Mouse (Mus musculus) heart, adult 8-10 months (tissue): ENCODE measurements around the gene Ttc19. TPM values are rescaled to one million over a fixed set of nuclear protein-coding genes. Genes with fewer than 3 reads are reported as not detected.
A peak's percentile ranks its signal among the peaks of the same experiment; 100 is the strongest.

Experiments used
- DNase-seq: peaks from one replicate; pipeline ENCODE4 v3.0.0; 2022; ENCODE audit warnings: low spot score
- total RNA-seq, 4 experiments: library from RNA; stranded (reverse); gene quantifications; 2 replicates each; pipeline ENCODE4 v1.2.4; 2022

The Ttc19 gene
- total RNA-seq: 10 to 100 TPM; 40.0 to 43.4 (median 42.4) TPM

DNA sequence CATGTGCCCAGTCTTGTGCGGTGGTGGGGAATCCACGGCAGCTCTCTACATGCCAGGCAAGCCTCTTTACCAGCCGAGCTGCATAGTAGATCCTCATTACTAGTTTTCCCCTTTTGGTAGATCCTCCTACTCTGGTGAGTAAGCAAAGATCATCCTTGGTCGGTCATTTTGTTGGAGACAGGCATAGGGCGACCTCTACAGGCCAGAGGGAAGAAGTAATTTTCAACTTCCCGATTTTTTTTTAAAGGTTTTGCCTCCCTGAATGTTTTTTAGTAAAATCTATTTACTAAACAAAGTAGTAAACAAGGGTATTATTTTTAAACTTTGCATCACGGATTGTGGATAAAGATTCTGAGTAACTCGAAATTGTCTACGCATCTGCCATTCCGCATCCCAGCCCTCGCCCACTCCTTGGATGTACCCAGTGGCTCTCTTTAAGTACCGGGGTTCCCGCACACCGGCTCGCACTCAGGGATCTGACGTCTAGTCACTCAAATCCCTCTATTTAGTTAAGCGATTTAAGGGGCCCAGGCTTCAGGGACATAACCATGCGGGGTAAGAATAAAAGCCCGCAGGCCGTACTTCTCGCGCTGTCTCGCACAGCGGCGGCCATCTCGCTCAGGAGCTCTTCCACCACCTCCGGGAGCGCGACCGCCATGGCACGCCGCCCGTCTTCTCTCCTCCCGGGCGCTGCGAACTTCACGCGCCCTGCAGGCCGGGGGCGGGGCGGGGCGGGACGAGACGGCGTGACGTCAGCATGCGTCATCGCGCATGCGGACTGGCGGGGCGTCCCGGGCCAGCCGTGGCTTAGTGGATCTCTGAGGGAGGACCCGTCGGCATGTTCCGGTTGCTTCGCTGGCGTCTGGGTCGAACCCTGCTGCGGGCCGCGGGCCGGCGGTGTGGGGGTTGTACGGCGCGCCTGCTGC lies at the start of gene Ttc19, which contains the start of gene Zswim7:
TSS of gene Ttc19 (plus strand) at position 799 of the 926 bp plus-strand sequence.
TSS of gene Zswim7 (minus strand) at position 701 of the 926 bp plus-strand sequence.
- peak; percentile 86 for DNase-seq

DNA sequence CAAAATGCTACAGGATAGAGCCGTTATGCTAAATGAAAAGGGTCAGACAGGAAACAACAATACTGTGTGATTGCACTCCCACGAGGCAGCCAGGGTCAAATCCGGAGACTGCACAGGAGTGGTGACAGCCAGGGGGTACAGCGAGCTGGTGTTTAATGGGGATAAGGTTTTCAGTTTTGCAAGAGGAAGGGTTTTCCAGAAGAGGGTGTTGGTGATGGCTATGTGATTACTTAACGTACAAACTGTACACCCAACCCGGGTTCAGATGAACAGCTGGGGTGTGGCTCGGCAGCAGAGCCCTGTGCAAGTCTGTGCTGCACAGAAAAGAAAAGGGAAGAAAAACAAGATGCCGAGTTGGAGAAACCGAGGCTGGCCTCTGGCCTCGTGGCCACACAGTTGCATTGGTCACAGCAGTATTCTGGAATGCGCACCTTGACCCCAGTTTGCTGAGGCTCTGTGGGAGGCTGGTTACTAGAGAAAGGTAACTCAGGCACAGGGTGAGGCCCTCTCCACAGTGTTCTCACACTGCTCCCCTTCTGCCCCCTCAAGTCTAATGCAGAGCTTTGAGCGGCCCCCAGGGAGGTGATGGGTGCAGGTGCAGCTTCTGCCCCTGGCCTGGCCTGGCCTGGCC lies 40.5 kb upstream of the Ttc19 start:
- DNase-seq: no peak

DNA sequence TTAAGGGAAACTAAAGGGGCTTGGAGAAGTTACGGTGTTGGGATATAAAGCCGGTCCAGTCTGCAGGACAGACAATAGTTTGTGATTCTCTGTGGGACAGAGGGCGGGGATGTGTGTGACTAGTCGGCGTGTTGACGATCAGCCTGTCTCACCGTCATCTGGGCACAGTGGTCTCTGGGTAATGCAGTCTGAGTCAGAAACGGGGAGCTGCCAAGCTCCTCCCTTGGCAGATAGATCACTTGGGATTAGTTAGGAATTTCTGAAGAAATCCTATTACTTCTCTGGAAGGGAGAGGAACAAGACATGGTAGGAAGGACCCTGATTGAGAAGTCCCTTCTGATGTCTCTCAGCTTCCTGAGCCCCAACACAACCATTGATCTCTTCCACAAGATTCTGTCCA lies 37.4 kb upstream of the Ttc19 start:
- DNase-seq: no peak

DNA sequence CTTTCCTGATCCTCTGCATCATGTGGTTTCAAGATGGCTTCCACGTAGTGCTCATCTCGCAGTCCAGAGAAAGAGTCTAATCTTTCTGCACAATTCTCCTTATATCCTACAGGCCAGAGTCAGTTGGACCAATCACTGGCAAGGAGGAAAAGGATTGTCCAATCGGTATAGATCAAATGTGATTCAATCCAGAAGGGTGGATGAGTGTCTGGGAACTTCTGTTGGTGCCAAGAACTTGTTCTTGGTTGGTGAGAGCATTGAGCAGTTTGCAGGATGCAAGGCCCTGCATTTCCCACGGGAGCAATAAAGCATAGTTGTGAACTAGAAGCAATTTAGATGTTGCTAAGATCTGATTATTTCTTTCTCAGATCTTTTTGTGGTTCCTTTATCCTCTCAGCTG lies 36.8 kb upstream of the Ttc19 start:
- no peak for DNase-seq

DNA sequence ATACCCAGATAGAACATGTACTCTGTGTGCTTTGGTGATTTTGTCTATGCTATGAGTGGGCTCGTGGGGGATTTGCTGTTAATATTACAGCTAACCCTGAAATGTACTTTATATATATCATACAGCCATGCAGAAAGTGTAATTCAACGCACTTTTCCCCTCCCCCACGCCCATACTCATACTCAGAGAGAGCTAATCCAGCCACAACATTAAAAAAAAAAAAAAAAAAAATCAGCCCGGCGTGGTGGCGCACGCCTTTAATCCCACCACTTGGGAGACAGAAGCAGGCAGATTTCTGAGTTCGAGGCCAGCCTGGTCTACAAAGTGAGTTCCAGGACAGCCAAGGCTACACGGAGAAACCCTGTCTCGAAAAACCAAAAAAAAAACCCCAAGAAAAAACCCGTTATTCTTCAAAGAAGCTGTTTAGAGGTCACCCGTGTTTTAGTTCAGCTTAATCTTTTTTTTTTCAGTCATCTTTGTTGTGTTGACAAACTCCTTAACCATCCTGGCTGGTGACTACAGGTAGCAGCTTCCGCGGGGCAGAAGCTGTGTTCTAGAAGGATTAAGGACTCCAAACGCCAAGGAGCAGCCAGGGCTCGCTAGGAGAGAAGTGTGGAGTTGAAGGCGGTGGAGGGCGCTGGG lies 33.4 kb upstream of the Ttc19 start:
- no peak for DNase-seq

DNA sequence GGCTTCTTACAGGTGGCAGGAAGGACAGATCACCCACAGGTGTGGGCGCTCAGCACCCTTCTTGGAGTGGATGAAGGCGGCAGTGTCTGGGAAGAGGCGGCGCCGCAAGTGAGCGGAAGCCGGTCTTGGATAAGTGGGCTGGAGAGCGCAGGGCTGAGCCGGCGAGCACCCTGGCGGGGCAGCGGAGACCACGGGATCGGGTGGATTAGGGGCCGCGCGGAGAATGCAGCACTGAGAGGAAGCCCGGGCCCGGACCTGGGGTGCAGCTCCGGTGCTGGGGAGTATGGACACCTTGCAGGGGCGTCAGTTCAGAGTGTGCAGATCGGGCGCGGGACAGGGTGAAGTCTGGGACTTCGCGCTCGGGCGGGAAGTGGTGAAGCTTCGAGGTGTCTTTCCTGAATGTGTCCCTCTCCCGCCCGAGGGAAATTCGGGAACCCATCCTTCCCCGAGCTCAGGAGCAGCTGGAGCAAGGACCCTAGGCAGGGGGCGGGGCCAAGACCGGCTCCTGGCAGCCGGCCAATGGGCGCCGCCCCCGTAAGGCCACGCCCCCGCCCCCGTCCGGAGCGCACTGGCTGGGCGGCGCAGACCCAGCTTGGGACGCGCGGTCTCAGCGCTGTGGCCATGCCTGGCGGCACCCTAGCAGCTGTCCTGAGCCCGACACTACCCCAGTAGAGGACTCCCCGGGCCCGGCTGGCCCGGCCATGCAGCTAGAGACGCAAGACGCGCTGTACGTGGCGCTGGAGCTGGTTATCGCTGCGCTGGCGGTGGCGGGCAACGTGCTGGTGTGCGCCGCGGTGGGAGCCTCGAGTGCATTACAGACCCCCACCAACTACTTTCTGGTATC lies 32.6 kb upstream of the Ttc19 start, which contains the start of gene Adora2b:
TSS of gene Adora2b (plus strand) at position 584 of the 844 bp plus-strand sequence.
- peak; percentile 31 for DNase-seq

DNA sequence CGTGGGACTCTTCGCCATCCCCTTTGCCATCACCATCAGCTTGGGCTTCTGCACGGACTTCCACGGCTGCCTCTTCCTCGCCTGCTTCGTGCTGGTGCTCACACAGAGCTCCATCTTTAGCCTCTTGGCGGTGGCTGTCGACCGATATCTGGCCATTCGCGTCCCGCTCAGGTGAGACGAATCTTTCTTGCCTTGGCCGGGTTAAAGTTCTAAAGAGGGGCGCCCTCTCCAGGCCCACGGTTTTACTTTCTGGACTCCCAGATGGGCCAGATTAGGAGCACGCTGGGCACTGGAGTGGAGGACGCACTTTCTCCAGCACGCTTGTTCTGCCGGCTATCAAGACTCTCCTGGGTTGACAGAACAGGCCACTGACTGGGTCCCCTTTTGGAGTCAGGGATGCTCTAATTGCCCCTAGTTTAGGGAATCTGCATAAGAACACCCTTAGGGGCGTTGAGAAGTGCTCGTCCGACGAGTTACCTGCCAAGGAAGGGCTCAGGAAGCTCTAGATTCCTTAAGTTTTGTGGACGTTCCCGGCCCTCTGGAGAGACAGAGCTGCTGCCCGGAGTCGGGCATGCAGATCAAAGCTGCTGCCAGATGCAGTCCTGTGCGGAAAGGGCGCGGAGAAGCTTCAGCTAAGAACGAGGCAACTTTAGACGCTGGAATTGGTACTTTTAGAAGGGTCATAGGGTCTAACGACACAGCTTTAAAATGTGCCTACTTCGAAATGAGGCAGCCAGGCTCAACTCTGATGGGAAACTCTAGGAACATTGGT lies 31.8 kb upstream of the Ttc19 start:
- DNase-seq: peak; percentile 24

DNA sequence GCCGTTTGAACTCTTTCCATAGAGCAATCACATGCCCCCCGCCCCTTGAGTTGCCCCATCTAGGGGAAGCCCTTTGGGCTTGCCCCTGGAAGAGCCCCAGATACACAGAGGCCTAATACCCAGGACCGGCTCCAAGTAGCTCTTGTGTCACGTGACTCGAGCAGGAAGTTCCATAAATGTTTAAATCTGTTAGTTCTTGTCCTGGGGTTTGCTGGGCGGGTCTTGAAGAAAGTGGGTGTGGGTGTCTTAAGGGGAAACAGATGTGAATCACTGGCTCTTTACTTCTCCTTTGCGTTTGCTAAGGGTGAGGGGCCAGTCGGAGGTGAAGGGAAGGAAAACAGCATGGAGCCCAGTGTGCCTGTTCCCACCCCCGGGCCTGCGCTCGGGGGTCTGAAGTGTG lies 30.2 kb upstream of the Ttc19 start:
- peak; percentile 41 for DNase-seq

DNA sequence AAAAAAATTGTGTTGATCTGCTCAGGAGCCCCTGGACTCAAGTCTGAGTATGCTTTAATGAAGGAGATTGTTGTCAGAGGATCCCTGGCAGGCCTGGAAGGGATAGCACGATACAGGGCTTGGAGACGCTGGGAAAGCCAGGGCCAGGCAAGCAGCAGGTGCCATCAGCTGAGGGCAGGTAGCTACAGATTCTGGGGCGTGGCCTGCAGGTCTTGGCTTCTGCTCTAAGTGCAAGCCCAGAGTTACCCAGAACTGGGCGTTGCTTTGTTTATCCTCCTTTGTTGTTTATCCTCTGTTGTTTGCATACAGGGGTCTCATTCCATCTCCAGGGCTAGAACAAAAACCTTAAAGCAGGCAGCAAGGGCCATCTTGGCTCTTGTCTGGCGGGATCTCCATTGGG lies 27.9 kb upstream of the Ttc19 start:
- DNase-seq: no peak

DNA sequence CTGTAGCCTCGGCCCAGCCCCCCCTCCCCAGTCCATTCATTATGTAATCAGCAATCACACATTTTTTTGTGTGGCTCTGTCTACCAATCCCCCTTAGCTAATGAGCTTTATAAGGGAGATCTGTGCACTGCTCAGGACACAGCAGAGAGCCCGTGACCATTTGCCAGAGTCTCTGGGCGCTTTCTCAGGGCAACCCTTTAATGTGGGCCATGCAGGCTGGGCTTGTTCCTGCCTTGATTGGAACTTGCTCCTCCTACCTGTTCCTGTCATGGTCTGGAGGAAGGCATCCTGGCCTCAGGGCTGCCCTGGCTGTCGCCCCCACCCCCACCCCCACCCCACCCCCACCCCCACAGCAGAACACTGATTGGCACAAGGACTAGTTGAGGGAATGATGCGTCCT lies 22.1 kb upstream of the Ttc19 start:
- no peak for DNase-seq

DNA sequence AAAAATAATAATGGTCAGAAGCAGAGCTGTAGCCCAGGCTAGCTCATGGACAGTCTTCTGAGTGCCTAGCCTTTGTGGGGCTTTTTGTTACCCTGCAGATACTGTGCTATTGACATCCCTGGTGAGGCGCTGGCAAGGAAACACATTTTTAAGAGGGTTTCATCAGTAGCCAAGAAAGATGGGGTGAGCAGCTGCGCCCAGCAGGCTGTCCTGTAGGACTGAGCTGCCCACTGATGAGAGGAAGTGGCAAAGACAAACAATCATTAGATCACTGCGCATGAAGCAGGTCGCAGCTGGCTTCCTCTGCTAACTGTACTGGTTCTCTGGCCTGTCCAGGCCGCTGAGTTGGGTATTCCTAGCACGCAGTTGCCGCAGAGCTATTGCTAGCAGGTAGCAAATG lies 17.7 kb upstream of the Ttc19 start:
- DNase-seq: no peak

DNA sequence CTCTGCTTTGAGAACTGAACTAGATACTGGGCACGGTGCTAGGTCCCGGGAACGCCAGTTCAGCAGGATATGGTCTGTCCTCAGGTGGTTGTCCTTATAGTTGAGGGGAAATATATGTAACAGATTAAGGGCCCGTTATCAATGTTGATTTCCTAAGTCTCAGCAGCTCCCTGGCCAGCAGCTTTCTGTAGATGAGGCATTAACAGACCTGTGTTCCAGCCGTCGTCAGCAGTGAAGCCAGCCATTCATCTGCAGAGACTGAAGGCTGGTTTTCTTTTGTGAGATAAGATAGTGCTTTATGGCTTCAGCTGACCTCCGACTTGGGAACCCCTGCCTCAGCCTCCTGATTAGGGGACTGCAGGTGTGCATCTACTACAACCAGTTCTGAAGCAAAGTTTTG lies 17.3 kb upstream of the Ttc19 start:
- no peak for DNase-seq

DNA sequence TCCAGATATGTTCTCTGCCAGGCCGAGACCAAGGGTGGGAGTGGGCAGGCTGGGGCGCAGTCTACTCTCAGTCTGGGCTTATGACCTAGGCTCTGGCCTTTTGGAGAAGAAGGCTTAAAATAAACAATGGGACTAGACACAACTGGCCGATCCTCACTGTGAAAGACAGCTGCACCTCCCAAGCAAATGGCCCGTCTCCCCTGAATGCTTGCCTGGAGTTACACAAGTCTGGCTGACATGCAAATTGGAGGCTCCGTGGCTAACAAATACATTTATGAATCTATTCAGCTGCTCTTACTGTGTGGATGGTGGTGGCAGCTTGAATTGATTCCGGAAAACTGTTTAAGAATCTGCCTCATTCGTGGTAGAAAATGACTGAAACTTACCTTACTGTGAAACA lies 15.6 kb upstream of the Ttc19 start:
- DNase-seq: no peak

DNA sequence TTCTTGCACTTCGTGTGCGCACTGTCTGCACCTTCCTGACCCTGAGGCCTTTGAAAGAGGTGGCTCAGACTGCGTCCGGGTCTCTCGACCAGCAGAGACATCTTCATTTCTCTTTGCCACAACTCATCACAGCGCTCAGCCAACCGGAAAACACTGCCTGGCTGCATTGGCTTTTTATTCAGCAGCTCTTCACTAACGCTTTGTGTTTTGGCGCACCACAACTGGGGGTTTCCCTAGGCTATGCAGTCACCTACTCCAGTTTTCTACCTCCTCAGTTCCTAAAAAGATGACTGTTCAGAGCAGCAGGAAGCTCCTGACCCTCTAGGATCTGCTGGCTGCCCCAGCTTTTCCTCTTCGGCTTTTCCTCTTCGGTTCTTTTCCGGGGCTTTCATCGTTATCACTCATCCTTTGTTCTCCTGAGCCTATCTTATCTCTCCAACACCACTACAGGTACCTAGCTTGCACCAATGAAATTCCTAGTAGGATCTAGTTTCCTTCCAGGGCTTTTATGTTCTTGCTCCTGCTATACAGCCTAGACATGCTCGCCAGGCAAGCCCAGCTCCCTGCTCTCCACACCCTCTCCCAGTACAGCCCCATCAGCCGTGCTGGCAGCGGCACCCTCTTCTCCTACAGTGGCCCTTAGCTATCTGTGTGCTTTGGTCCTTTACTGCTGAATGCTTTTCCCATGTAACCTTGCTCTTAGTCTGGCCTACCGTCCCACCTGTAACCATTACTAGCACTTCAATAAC lies 14.6 kb upstream of the Ttc19 start:
- no peak for DNase-seq

DNA sequence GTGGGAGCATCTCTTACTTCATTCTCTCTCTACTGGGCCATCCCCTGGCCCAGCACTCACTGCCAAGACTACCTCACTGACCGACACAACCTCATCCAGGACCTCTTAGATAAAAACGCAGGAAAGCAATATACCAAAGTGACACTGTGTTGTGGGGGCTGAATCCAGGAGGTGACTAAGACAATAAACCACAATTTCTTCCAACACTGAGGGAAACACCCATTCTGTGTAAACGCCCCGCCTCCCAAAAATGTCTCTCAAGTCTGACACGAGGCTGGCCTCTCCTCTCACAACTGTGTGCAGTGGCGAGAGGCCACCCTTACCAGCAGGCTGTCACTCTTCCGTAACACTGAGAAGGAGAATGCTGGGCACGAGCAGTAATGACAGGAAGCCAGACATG lies 12.9 kb upstream of the Ttc19 start:
- DNase-seq: no peak

DNA sequence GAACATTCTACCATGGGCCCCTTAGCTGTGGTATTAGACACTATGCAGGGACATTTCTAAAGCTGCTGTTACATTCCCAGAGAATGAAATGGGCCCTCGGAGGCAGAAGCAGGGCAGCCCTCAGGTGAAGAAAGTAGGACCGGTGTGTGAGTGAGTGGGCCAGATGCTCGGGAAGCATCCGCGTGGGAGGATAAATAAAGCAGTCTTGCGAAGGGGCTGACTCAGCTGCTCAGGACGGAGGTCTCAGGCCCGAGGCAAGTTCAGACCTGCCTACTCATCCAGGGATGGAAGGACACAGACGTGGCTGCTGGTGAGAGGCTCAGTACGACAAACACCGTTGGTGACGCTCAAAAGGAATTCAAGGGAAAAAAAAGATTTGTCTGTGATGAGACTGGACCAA lies 12.2 kb upstream of the Ttc19 start:
- DNase-seq: no peak

DNA sequence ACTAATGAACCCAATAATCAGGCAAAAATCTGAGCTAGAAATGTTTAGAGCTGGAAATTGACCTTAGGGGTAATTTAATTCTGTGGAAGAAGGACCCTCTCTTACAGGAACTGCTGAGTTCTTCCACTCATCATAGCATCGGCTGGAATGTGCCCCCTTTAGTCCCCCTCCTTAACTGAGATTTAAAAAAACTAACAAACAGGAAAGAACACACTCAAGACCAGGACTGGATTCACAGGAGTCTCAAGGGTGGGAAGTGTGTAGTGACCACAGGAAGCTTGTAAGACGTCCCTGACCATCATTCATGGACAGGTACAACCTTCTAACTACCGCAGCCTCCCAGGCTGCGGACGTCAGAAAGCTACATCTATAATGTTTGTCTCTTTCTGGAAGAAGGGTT lies 10.4 kb upstream of the Ttc19 start:
- DNase-seq: no peak

DNA sequence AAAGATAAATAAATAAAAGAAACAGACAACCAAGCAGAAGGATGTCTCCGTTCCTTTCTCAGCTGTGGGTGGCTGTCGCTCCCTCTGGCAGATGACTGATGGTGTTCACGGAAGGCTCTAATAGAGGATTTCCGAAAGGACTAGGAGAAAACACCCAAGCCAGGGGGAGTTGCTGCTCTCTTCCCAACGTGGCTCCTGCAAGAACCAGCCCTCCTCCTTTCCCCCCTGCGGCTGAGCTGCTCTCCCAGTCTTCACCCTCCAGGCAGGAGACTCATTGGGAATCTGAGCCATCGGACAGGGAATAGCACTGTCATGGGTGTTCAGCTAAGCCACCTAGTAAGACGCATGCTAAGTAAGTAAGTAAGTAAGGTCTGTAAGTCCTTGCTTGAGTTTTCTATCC lies 4.2 kb upstream of the Ttc19 start:
- no peak for DNase-seq

DNA sequence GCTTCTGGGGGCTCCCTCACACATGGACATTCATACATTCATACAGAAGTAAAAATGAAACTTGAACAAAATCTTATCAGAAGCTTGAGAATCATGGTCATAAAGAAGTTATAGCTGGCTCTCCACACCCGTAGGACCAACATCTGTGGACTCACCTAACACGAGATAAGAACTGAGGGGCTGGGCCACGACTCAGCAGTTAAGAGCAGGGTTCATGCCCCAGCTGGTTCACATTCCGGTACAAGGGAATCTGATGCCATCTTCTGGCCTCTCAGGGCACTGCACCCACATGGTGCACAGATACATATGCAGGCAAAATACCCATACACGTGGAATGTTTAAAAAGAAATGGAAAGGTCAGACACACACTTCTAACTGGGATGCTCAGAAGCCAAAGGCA lies 3.2 kb upstream of the Ttc19 start:
- DNase-seq: peak; percentile 36

DNA sequence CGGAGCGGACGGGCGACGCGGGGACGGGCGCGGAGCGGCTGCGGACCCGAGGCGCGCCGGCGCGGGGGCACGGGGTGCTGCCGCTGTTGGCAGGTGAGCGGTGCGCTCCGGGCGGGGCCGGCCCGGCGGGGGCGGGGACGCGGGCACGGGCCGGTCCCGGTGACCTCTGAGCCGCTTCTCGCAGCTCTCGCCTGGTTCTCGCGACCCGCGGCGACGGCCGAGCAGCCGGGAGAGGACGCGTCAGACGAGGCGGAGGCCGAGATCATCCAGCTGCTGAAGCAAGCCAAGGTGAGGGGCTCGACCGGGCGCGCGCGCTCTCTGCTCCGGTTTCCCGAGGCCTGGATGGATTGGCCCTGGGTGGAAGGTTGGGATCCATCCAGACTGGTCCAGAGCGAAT lies 326 bp downstream of the Ttc19 start:
- DNase-seq: no peak
